Mouse (Mus musculus) forebrain, embryonic 10.5 days (tissue): ENCODE measurements around the gene Ptch2. TPM values are rescaled to one million over a fixed set of nuclear protein-coding genes. Genes with fewer than 3 reads are reported as not detected.

ENCODE experiments used
- DNase-seq: peaks from one replicate; pipeline ENCODE4 v3.0.0-alpha.2; 2017; ENCODE audit warnings: low spot score; ENCODE audit errors: extremely low spot score
- H3K27ac ChIP-seq: fragments of 300-500 bp; sonication (generic); 2 replicates; pipeline ENCODE4 v1.5.1; 2016; ENCODE audit warnings: mild to moderate bottlenecking
- H3K27me3 ChIP-seq: fragments of 300-500 bp; sonication (generic); 2 replicates; pipeline ENCODE4 v1.6.1; 2016; ENCODE audit warnings: mild to moderate bottlenecking; ENCODE audit not compliant: poor library complexity, severe bottlenecking
- H3K36me3 ChIP-seq: fragments of 300-500 bp; sonication (generic); replicated peaks from 2 replicates; pipeline ENCODE4 v1.6.1; 2016; ENCODE audit warnings: mild to moderate bottlenecking, moderate library complexity
- H3K4me1 ChIP-seq: fragments of 300-500 bp; sonication (generic); 2 replicates; pipeline ENCODE4 v1.6.1; 2016
- H3K4me3 ChIP-seq: fragments of 300-500 bp; sonication (generic); 2 replicates; pipeline ENCODE4 v1.5.1; 2016; ENCODE audit warnings: mild to moderate bottlenecking, moderate library complexity
- H3K9me3 ChIP-seq: fragments of 300-500 bp; sonication (generic); 2 replicates; pipeline ENCODE4 v1.6.1; 2016; ENCODE audit warnings: mild to moderate bottlenecking, moderate library complexity
- whole genome bisulfite sequencing: fragments of 180-500 bp; shearing (Covaris S2); methylation state at CpG from one replicate; pipeline ENCODE4 v1.1.7; 2016; 5-methylcytosine and 5-hydroxymethylcytosine counted together
- polyA plus RNA-seq: library from polyadenylated mRNA; unstranded; fragments of >200 nt; fragmentation: Nextera tagmentation; extraction: Ambion mirVana; gene quantifications from 2 replicates; pipeline ENCODE4 v1.2.1, GENCODE M21; 2016

Gene Ptch2
- polyA plus RNA-seq, 1 experiment from 2014 or later: 7.3 TPM

- 2% methylated on average over 41 of the region's 48 CpGs for WGBS
- Histone ChIP-seq H3K27ac (peak within 1 kb of the TSS; percentile 86), H3K9me3 (no peaks in the 10 kb centered on the region)
Observed at GRCm38 (mm10) chr4:117133817-117134600, 38.1 kb downstream of the Ptch2 start, which contains the start of gene Plk3. TSS of gene Plk3 (minus strand) at chr4:117133963.

GRCm38 (mm10) chr4:117134601-117134995 lies 38.7 kb downstream of the Ptch2 start:
- Histone ChIP-seq H3K36me3 (peaks cover 10% of the 10 kb centered on the region), H3K4me1 (peaks cover 76% of the 10 kb centered on the region), H3K4me3 (peak overlapping the region; percentile 92; the same call in 1 of the 2 replicates), H3K27me3 (peaks cover 50% of the 10 kb centered on the region), H3K9me3 (no peaks in the 10 kb centered on the region), H3K27ac (peak overlapping the region; percentile 86; the same call in 1 of the 2 replicates)
- WGBS: 34% methylated on average over 2 of the region's 2 CpGs
- no peak for DNase-seq

More at GRCm38 (mm10) chr4:117133817-117134600, 38.1 kb downstream of the Ptch2 start, which contains the start of gene Plk3:
- H3K36me3 ChIP-seq: peaks cover 16% of the 10 kb centered on the region
- peaks cover 73% of the 10 kb centered on the region for H3K4me1 ChIP-seq
- H3K27me3 ChIP-seq: peaks cover 55% of the 10 kb centered on the region
- peak; percentile 95 for DNase-seq
- H3K4me3 ChIP-seq: peak within 1 kb of the TSS; percentile 92

- Histone ChIP-seq H3K4me1 (peaks cover 62% of the 10 kb centered on the region), H3K27ac (no peak overlapping the region), H3K36me3 (no peaks in the 10 kb centered on the region), H3K4me3 (no peak overlapping the region), H3K27me3 (peaks cover 36% of the 10 kb centered on the region), H3K9me3 (no peaks in the 10 kb centered on the region)
- no peak for DNase-seq
- WGBS: 32% methylated on average over 8 of the region's 8 CpGs
Observed at GRCm38 (mm10) chr4:117136034-117136433, 40.2 kb downstream of the Ptch2 start.

GRCm38 (mm10) chr4:117138295-117139216 lies 42.7 kb downstream of the Ptch2 start:
- no peaks in the 10 kb centered on the region for H3K36me3 ChIP-seq
- no peak for DNase-seq
- H3K9me3 ChIP-seq: no peaks in the 10 kb centered on the region
- peaks cover 37% of the 10 kb centered on the region for H3K4me1 ChIP-seq
- H3K27ac ChIP-seq: peak overlapping the region; percentile 48; the same call in 1 of the 2 replicates
- H3K27me3 ChIP-seq: peaks cover 11% of the 10 kb centered on the region
- H3K4me3 ChIP-seq: no peak overlapping the region
- 76% methylated on average over 16 of the region's 17 CpGs for WGBS

GRCm38 (mm10) chr4:117139217-117139612 lies 43.3 kb downstream of the Ptch2 start:
- no peak overlapping the region for H3K4me3 ChIP-seq
- no peak for DNase-seq
- no peaks in the 10 kb centered on the region for H3K9me3 ChIP-seq
- H3K27ac ChIP-seq: peak overlapping the region; percentile 48; the same call in 1 of the 2 replicates
- peaks cover 32% of the 10 kb centered on the region for H3K4me1 ChIP-seq
- peaks cover 11% of the 10 kb centered on the region; the same call in 1 of the 2 replicates for H3K27me3 ChIP-seq
- 3% methylated on average over 2 of the region's 2 CpGs for WGBS
- H3K36me3 ChIP-seq: no peaks in the 10 kb centered on the region

GRCm38 (mm10) chr4:117140613-117141012 lies 44.7 kb downstream of the Ptch2 start:
- Histone ChIP-seq H3K36me3 (no peaks in the 10 kb centered on the region), H3K27me3 (peaks cover 7% of the 10 kb centered on the region; the same call in 1 of the 2 replicates), H3K4me3 (no peak overlapping the region), H3K9me3 (no peaks in the 10 kb centered on the region), H3K27ac (no peak overlapping the region), H3K4me1 (peaks cover 20% of the 10 kb centered on the region)
- no peak for DNase-seq
- WGBS: 45% methylated on average over 4 of the region's 4 CpGs

DNA sequence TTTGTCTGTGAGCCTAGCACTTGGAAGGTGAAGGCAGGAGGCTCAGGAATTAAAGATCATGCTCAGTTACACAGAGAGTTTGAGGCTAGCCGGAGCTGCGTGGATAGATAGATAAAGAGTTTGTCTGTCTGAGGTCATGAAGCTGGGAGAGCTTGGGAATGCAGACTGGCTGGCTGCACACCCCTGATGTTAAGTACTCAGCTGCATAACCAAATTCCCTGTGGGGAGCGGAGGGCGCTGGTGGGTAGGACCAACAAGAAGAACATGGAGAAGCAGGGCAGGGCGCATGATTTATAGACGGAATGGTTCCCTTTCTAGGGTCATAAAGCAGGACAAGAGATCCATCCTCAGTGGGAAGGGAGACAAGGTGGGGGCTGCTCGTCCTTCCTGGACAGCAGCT lies 47.1 kb downstream of the Ptch2 start:
- 75% methylated on average over 7 of the region's 7 CpGs for WGBS
- Histone ChIP-seq H3K4me3 (no peak overlapping the region), H3K9me3 (no peaks in the 10 kb centered on the region), H3K36me3 (peaks cover 4% of the 10 kb centered on the region), H3K27ac (no peak overlapping the region), H3K4me1 (peaks cover 14% of the 10 kb centered on the region), H3K27me3 (no peaks in the 10 kb centered on the region)
- DNase-seq: no peak

GRCm38 (mm10) chr4:117145248-117145647 lies 49.4 kb downstream of the Ptch2 start:
- 91% methylated on average over 13 of the region's 13 CpGs for WGBS
- DNase-seq: no peak
- H3K9me3 ChIP-seq: no peaks in the 10 kb centered on the region
- H3K4me1 ChIP-seq: 0 out of 2 replicates have a peak, but pooled peaks cover 4% of the 10 kb centered on the region
- H3K4me3 ChIP-seq: no peak overlapping the region
- peaks cover 26% of the 10 kb centered on the region for H3K36me3 ChIP-seq
- no peak overlapping the region for H3K27ac ChIP-seq
- H3K27me3 ChIP-seq: no peaks in the 10 kb centered on the region

GRCm38 (mm10) chr4:117146176-117146575 lies 50.3 kb downstream of the Ptch2 start:
- Histone ChIP-seq H3K4me1 (0 out of 2 replicates have a peak, but pooled peaks cover 4% of the 10 kb centered on the region), H3K27ac (0 out of 2 replicates have a peak overlapping the region, but pooled peaks have one; percentile 44), H3K9me3 (no peaks in the 10 kb centered on the region), H3K27me3 (no peaks in the 10 kb centered on the region), H3K36me3 (peaks cover 36% of the 10 kb centered on the region), H3K4me3 (0 out of 2 replicates have a peak overlapping the region, but pooled peaks have one; percentile 5)
- WGBS: 30% methylated on average over 15 of the region's 15 CpGs
- DNase-seq: peak; percentile 86

DNA sequence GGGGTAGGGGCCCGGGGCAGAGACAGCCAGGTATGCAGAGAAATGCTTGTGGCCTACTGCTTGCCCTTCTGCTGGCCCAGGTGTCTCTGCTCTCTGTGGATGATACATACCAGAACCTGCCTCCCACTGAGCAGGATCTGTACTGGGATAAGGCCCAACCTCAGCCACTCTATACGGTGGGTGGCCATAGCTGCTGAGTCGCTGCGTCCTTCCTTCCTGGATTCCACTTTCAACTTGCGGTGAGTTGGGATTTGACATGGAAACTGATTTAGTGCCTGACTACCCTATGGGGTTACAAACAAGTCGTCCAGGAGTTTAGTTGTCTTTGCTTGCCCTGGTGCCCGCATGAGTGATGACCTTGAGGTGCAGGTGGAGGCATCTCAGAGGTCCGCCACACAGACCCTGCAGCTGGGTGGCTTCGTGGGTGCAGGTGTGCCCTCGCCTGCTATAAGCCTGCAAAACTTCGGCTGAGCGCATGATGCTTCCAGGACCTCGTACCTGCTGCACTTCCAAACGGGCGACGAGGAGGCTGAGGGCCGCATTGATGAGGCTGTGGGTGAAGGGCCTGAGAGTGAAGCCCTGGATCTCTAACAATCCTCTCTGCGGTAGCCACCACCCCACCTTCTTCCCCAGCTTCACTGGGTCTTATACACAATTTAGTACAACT lies 52.3 kb downstream of the Ptch2 start:
- WGBS: 90% methylated on average over 18 of the region's 18 CpGs
- no peak overlapping the region for H3K27ac ChIP-seq
- H3K36me3 ChIP-seq: peaks cover 54% of the 10 kb centered on the region

DNA sequence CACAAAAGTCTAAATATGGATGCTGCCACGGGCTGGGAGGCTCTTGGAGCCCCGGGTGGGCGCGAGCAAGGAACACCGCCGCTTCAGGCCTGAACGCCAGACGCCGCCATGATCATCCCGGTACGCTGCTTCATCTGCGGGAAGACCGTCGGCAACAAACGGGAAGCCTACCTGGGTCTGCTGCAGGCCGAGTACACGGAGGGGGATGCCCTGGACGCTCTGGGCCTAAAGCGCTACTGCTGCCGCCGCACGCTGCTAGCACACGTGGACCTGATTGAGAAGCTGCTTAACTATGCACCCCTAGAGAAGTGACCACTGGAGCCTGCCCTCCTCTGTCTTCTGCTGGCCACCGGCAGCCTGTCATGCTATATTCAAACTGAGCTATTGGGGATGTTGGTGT lies 52.9 kb downstream of the Ptch2 start:
- Histone ChIP-seq H3K27me3 (no peaks in the 10 kb centered on the region), H3K9me3 (no peaks in the 10 kb centered on the region), H3K4me1 (peaks cover 16% of the 10 kb centered on the region), H3K27ac (no peak overlapping the region), H3K36me3 (peaks cover 61% of the 10 kb centered on the region), H3K4me3 (no peak overlapping the region)
- no peak for DNase-seq
- 79% methylated on average over 24 of the region's 24 CpGs for WGBS

More for the DNA sequence above, 52.3 kb downstream of the Ptch2 start:
- H3K4me1 ChIP-seq: peaks cover 10% of the 10 kb centered on the region
- H3K9me3 ChIP-seq: no peaks in the 10 kb centered on the region
- H3K4me3 ChIP-seq: no peak overlapping the region
- H3K27me3 ChIP-seq: no peaks in the 10 kb centered on the region
- DNase-seq: no peak
